Mouse (Mus musculus) cerebellum, adult 11 months (tissue): ENCODE data around the gene Npm1.

Source experiments
- DNase-seq: peaks from one replicate; pipeline ENCODE4 v3.0.0; 2022

The Npm1 gene

DNA sequence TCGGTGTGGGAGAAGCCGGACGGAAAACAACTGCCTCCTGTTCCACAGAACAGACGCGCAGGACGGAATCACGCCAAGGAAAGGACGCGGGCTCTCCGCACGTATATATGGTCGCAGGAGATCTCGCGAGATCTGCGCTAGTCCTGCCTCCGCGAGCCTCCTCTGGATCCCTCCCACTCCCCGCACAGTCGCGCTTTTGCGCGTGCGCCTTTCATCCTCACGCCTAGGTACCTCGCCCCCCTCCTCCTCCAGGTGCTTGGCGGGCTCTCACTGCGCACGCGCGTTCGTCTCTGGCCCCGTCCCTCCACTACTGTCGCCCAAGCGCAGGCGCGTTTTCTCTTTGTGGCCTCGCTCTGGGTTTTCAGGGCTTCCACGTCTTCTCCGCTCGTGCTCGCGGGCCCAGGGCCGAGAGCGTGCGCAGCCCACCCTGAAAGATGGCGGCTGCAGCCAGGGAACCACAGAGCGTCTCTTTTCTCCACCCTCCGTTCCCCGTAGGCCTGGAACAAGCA is at the start of gene Npm1:
Gene Npm1, minus strand, starts transcription at position 209 of the 509 bp plus-strand sequence.
- DNase-seq: peak; percentile 100

DNA sequence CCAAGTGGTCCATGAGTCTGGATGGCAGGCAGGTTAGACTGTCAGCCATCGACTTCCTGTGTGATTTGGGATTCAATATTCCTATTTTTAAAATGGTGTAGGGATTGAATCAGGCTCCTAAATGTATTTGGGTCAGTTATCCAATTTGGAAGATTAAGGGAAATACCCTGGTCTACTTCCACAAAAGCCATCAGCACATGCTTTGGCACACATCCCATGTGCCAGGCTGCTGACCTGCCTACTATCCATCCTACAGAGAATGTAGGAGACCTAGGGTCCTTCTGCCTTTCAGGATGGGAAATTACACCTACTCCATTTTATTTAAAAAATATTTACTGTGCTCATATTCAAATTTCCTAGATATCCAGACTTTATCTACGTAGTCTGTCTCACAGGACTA is 44.4 kb upstream of the Npm1 start:
- DNase-seq: no peak

DNA sequence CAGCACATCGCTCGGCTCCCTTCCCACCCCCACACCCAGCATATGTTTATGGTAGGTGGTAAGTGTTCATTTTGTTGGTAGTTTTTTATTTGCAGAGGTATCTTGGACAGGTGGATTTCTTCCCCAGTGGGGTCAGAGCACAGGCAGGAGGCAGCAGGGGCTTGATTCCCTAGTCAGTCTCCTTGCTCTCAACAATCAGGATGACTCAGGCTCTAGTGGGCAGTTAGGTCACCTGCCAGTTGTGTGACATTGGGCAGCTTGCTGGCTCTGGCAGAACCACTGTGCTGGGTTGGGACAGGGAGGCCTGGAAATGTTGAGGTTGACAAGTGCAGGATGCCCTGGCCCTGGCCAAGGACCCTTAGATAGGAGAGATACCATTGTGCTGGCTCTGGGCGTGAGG is 42.0 kb upstream of the Npm1 start:
- DNase-seq: no peak

DNA sequence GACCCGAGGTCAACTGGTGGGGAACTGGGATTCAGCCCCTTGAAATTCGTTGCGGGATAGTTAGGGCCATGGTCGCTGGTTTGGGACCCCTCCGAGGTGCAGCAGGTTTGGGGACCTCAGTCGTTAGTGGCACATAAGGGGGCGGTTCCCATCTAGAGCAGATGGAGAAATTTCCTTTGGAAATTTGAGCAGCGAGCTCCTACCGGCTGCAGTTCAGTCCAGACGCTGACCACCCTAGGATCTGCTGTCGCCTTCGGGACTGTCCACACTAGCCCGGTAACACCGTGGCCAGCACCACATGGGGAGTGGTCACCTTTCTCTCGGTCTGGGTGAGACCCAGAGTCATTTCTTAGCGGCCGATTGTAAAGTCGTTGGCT is 41.3 kb upstream of the Npm1 start:
- DNase-seq: peak; percentile 37

DNA sequence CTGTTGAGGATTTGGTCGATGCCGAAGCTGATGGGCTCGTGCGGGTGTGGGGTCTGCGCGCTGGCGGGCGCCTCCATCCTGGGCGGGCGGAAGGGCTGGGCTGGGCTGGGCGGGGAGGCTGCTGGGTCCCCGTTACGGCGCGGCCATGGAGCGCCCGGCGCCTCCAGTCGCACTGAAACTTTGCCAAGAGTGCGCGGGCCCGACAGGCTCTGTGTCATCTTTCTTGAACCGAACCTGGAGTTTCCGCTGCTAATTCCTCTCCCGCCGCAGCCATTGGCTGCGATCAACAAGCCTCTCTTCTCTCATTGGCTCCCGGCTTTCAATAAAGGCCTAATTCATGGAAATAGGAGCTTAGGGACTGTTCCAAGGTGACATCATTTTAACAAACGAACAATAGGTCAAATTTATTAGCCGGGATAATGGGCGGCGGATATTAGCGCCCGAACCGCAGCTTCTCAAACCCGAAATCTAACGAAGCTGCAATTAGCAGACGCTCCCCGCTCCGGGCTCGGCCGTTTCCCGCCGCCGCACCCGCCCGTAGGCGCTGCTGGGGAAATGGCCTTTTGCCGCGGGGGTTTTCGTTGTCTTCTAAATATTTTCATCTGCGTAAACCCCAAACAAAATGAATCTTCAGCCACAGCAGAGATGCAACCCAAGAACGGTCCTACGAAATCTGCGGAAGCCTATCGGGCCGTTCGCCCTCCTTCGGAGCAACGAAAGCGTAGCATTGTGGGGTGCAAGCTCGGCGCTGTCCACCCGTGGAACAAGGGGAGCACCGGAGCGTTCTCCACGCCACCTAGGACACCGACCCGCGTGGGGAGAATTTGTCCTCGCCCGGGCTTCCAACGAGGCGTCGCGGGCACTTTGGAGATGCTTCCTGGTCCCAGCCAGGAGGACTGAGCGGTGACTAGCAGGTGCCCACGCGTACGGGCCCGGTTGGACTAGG is 40.6 kb upstream of the Npm1 start, which contains the start of gene Tlx3:
Gene Tlx3, minus strand, starts transcription at position 207 of the 946 bp plus-strand sequence.
- peak; percentile 86 for DNase-seq

DNA sequence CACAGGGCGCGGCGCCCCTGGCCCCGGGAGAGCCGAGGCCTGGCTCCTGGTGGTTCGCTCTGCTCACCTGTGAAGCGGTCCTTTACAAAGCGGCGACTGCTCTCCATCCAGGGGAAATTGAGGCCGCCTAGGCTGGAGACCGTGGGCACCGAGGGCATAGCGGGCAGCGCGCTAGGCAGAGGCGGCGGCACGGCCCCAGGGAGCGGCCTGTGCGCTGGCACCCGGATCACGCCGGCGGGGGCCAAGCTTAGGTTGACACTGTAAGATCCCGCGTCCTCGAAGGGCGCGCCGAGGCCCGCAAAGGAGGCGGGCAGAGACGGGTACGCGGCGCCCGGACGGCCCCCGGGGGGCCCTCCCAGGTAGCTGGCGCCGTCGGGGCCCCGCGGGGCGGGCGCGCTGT is 40.0 kb upstream of the Npm1 start:
- DNase-seq: peak; percentile 58

DNA sequence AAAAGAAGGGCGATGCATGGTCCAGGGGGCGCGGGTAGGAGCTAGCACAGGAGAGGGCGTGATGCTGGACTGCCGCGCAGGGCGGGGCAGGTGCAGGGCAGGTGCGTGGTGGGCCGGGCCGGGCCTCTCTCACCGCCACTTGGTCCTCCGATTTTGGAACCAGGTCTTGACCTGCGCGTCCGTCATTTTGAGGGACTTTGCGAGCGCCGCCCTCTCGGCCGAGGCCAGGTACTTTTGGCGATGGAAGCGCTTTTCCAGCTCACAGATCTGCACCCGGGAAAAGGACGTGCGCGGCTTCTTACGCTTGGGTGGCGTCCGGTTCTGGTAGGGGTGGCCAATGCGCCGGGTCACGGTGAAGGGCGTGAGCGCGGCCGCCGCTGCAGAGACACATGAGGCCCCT is 39.3 kb upstream of the Npm1 start:
- peak; percentile 71 for DNase-seq

DNA sequence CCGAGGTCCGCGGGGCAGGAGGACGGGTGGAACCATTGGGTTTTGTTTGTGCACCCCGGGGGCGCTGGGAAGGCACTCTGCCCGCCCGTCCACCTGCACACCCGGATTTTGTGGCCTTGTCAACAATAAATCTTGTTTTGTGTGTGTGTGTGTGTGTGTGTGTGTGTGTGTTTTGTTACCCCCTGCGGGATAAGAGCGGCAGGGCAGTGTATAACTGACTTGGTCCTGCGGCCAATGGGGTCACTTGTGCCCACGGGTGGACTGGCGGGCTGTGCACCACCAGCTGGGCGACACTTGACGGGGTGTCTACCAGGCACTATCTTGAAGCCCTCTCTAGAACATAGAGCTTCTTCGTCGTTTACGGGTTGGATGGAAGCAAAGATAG is 38.6 kb upstream of the Npm1 start:
- no peak for DNase-seq

DNA sequence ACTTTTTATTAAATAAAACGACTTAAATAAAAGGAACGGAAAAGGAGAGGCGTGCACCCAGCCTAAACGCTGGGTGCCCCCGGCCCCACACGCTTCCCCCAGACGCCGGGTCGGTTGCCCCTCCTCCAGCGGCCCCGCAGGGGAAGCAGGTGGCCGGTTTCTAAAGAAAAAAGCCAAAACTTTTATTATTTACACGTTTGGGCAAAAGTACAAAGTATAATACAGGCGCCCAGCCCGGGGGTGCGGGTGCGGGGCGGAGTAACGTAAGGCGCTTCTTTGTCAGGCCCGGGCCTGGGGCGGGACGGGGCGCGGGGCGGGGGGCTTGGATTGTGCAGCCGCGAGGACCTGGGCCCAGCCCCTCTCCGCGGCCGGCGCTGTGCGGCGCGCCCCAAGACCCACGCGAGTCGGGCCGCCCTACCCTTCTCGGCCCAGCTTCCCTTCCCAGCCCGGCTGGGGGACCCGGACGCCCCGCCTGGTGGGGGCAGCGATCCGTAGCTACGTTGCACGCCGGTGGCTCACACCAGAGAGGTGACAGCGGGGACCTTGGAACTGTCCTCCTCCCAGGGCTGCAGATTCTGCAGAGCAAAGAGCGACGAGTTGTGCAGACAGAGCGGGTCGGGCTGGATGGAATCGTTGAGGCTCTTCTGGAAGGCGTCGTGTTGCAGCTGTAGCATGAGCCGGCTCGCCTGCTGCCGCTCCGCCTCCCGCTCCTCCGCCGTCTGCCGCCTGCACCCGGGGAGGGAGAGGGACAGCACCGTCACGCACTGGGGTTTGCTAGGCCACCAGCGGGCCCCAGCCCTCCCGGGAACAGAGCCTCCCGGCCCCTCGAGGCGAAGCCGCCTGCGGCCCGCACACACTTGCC is 38.0 kb upstream of the Npm1 start:
- DNase-seq: peak; percentile 51

DNA sequence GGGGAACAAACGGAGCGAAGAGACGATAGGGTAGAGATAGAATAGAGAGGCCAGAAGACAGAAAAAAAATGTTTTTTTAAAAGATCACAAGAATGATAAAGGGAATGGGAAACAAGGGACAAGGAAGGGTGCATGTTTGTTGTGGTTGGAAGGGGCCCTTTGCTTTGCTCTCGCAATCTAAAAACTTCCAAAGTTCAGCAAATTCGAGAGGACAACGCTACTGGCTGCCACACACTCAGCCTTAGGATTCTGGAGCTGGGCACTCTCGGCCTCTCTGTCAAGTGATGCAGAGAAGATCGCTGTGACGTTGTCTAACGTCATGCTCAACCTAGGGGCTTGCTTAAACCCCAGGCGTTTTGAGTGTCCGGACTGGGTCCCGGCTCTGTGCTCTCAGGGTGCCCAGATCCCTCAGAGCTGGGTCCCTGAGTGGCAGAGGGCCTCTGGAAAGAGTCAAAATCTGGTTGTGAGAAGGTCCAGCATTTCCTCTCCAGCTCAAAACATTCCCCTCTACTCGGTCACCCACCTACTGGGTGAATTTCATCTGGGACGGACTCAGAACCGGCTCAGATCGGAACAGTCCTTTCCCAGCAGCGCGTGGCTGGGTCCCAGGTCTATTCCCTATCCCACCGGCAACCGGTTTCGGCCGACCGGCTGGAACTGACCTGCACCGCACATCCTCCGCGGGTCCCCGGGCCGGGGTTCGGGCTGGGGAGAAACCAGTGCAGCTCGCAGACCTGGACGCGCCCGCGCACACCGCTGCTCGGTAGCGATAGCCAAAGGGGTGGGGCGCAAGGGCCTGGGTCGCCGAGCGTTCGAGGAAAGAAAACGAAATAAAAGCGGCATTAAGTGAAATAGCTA is 37.1 kb upstream of the Npm1 start:
- DNase-seq: peak; percentile 39

DNA sequence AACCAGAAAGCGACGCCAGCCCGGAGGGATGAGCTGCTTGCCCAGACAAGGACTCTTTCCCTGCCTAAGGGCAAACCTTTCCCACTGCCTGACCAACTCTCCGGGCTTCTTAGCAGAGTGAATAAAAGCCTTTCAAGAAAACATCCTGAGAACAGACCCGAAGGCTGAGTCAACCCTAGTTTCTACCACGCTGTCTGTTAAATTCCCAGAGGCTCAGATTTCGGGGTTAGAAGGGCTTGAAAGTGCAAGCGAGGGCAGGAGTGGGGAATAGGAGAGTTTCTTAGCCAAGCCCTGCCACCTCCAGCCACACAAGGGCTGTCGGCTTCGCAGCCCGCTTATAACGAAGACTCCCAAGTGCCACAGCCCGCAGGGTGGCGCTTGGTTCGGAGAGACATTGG is 36.1 kb upstream of the Npm1 start:
- DNase-seq: no peak

DNA sequence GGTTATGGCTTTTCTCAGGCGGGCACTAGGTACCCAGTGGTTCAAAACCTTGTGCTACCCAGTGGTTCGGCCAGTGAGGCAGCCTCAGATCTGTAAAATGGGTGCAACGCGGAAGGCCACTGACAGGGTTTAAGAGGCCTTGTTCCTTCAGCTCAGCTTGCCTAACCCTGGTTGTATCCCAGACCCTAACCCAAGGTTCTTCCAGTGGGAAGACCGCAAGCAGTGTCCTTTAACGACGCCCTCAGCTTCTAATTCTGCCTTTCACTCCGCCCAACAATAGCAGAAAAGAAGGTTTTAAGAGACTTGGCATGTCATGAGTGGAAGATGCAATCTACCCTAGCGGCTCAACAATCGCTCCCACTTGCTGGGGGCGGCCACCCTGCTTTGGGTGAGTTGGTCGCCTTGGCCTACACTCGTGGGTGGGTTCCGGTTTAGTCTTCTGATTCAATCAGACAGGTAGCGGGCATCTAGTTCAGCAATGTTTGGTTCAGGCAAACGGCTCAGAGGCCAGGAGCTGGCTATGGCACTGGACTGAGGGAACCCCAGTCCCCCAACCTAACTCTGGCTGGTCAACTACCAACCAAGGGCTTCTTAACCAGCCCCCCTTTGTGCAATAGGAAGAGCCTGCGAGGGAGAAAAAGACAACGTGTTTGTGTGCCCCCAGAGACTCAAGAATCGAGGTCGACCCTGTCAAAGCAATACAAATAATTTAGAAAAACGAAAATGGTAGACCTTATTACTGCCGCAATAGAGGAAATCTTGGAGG is 35.5 kb upstream of the Npm1 start:
- DNase-seq: no peak

DNA sequence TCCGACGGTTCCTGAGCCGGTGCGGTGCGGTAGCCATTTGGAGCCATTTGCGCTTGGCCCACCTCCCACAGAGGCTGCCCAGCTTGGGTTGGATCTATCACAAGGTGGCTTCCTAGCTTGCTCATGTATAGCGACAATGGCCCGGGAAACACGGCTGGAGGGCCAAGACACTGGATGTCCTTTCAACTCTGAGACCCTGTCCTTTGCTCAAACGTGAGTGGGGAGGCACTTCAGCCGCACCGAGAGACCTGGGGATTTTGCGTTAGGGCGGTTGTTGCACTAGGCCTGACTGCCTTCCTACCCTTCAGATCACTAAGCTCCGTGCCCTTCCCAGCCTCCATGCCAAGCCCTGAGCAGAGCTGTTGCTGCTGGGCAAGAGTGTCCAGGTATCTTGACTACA is 34.7 kb upstream of the Npm1 start:
- DNase-seq: peak; percentile 55

DNA sequence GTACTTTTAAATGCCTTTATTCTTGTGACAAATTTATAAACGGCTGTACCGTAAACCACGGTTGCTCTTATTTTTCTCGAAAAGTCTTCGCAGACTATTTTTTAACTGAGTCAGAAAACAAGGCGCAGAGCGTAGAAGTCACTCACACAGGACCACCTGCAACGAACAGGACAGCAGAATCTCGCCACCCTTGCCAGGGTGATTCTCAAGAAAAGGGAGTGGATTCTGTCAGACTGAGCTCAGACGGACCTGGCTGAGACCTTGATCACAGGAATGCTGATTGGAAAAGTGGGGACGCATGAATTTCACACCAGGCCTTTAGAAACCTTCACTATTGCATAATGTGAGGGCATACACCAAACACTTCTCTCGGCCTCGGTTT is 34.1 kb upstream of the Npm1 start:
- no peak for DNase-seq

DNA sequence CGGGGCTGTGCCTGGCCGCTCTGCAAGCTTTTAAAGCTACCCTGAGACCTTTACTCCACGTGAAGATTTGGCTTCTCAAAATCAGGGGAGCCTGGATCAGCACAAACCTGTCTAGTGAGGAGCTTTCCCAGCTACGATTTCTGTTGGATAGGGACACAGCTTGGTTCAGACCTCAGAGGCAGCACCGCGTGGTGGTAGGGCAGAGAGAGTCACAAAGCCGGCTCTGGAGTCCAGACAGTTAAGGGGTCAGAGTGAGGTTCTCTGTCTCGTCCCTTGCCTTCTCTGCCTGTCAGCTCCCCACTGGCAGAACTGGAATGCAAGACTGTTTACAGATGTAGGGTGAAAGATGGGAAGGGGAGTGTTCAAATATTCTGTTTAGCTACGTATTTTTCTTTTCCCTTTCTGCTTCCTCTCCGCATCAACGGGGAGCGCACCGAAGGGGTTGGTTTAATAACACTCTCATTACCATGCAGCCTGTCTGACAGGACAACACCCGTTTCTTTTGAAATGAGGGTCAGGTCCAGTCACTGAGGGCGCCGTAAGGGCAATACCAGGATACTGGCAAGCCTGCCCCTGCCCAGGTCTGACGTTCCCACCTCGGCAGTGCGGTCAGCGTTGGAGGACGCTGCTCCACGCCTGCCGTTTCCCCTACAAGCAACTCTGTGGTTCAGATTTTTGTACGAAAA is 33.6 kb upstream of the Npm1 start:
- peak; percentile 35 for DNase-seq

DNA sequence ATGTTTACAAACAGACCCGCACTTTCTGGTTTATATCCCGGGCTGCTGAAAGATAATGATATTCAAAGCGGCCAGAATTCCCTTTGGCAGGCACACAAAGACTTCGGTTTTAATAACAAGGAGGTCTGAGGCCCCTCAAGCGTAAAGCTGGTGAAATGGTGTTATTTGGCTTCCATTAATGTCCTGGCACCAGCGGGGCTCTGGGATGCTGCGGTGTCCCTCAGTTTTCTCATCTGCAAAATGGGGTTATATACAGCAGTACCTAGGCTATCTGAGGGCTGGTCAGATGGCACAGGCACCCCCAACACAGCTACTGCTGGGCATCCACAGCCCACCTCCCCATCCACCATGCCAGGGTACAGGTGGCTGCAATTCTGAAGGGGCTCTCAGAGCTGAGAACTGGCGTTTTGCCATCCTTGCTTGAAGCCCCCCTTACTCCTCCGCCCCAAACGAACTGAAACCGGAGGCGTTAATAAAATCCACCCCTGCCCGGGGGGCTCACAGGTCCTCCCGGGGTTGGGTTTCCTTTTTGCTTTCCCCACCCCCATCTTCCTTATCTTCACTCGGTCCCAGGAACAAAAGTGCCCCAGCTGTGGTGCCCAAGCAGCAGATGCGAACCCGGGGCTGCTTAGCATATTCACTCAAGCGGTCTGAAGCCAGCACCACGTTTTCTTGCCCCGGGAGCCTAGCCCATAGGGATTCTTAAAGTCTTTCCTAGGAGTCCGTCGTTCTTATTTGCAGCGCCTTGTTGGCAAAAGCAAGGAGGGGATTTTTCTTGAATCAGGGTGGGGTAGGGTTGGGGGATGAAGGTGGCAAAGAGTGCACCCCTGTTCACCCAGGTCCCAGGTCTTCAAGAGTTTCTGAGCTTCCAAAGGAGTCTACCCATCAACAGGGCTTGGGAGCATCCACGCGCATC is 32.8 kb upstream of the Npm1 start:
- DNase-seq: peak; percentile 26

DNA sequence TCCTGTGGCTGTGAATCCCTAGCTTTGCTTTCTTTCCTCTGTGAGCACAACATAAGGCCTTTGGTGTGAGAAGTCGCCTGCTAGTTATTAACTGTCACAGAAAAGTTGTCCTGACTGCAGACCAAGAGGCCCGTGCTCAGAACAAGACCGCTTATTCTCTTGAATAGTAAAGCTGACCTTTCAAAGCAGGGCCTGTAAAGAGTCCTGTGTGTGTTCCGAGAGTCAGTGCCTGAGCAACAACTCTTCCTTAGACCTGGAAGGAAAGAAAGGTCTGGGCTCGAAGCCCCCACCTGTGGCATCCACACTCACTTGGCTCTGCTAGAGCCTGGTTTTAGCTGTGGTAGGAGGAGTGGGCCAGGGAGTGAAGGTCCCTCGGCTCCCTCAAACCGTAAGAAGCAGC is 32.1 kb upstream of the Npm1 start:
- no peak for DNase-seq

DNA sequence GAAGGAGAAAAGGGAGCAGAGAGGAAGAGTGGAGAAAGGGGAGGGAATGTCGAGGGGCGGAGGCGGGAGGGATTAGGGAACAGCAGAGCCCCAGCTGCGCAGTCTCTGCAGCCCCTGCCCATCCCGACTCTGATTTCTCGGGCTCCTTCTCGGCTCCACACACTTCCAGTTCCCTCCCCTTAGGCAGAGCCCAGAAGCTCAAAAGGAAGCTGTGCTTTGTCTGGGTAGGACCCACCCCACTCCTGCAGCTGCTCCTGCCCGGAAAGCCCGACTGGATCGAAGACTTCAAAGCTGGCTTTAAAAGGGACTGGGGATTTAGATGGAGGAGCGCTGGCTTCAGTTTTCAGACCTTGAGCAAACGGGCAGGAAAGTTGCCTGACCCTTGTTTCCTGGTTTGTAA is 30.7 kb upstream of the Npm1 start:
- no peak for DNase-seq

DNA sequence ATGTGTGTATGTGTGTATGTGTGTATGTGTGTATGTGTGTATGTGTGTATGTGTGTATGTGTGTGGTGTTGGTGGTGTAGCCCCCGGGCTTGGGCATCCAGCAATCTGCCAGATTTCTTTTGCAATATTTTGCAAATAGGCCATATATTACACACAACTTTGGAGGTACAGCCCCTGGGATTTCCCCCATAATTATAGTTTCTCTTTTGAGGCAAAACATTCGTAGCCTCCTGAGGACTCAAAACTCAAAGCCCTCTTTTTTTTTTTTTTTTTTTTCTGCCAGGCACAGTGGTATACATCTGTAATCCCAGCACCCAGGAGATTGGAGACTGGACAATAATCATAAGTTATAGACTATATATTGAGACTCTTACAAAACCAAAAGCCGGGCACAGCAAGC is 18.8 kb upstream of the Npm1 start:
- no peak for DNase-seq

DNA sequence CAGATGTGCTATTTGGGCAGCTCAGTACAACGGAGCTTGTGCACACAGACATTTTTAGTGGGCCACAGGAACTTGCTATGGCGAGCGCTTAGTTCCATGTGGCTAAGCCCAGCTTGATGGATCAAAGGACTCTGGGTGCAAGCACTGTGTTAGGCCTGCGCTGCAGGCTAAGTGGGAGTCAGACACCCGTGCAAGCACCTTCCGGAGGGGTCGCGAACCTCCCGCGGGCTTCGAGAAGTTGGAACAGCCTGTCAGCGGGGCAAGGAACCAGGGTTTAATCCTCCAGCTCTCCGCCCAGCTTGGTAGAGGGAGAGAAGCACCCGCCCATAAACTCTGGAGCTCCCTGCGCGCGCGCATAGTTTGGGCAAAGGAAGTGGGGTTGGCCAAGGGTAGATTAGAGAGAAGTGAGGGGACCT is 17.7 kb upstream of the Npm1 start:
- DNase-seq: no peak
